Mouse (Mus musculus): ENCODE data around the gene Dppa1. TPM values are rescaled to one million over a fixed set of nuclear protein-coding genes. Genes with fewer than 3 reads are reported as not detected.
A peak's percentile ranks its signal among the peaks of the same experiment; 100 is the strongest.

Dppa1 gene
- polyA plus RNA-seq, 1 experiment from 2014 or later: not detected

DNA sequence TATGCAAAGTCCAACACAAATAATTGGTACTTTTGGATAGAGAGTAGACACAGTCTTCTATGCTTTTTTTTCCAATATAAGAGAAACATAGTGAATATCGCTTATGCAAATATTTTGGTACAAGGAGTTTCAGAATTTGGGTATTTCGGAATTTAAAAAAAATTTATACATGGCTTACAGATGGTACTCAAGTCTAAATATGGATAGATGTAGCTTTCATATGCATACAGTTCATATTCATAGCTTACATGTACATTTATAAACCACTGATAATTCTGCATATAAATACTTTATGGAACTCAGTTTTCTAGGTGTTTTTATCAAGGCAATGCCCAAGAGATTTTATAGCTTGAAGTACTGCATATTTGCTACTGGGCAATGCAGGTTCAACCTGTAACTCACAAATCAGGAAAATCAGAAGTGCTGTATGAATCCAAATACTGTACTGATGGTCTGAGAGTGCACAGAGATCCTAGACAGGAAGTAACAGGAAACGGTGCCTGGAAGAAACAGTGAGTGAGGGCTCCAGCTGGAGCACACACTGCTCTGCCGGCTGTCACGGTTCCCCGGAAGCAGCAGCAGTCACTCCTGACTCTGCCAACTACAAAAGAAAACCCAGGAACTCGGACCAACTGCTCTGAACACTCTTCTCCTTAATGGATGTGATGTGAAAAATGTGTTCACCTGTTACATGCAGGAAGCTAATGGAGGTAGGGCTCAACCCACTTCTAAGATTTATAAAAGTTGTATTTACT is 8.5 kb downstream of the Dppa1 start:
- POLR2A ChIA-PET: no interaction called here
- DNase-seq (ENCODE audit: low read depth, low spot score) (no peak), ATAC-seq (no peak)
- H3K27me3 ChIP-seq: no peaks in the 10 kb centered on the region
- no peak for TF ChIP-seq CTCF (IDR thresholded peaks at IDR 0.05)
- CTCF ChIA-PET: interaction anchor here (1.6 kb wide), 1 partner anchor 24 kb away, joined by 4 read pairs; no protein-coding TSS in a partner anchor
- in situ Hi-C loops (cut with MboI; ENCODE audit: low pct_unique_long_range_greater_than_20kb): no loop called here

DNA sequence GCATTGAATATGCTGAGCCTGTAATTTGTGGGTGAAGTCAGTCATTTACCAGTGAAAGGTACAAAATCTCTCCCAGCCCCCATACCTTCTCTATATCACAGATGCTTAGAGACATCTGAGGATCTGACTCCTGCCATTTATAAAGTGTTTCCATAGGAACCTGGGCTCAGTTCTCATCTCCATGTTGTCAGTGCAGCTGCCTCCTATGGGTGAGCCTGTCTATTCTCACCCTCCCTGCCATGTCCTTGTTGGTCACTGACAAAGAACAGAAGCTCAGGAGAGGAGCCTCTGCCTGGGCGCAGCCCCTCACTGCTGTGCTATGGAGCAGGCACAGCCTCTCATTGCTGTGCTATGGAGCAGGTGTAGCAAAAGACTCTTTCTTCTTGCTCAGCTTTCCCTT is 9.1 kb downstream of the Dppa1 start:
- ATAC-seq (no peak), DNase-seq (ENCODE audit: low read depth, low spot score) (no peak)
- POLR2A ChIA-PET: no interaction called here
- no peak for TF ChIP-seq CTCF (IDR thresholded peaks at IDR 0.05)
- CTCF ChIA-PET: interaction anchor here (1.1 to 1.6 kb wide), 2 partner anchors 14 to 24 kb away, joined by 3 to 4 read pairs; no protein-coding TSS in a partner anchor
- in situ Hi-C loops (cut with MboI; ENCODE audit: low pct_unique_long_range_greater_than_20kb): no loop called here
- no peaks in the 10 kb centered on the region for H3K27me3 ChIP-seq

DNA sequence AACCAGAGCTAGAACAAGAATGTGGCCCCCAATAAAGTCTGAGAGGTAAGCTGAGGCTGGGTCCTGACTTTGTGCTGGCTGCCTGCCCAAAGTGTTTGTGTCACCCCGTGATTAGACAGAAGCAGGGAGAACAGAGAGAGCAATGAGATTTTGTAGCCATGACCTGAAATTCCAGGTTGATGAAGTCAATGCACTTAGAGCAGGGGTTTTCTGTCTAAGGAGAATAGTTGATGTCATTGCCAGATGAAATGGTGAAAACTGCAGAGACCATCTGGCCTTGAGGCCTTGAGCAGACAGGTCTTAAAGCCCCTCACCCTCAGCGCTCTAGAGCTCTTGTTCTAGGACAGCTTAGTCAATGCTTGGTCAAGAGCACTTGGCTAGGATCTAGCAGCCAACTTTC is 36.6 kb downstream of the Dppa1 start:
- in situ Hi-C loops (cut with MboI; ENCODE audit: low pct_unique_long_range_greater_than_20kb): no loop called here
- TF ChIP-seq CTCF (IDR thresholded peaks at IDR 0.05): no peak
- CTCF ChIA-PET: no interaction called here
- POLR2A ChIA-PET: no interaction called here
- DNase-seq (ENCODE audit: low read depth, low spot score) (no peak), ATAC-seq (no peak)
- no peaks in the 10 kb centered on the region for H3K27me3 ChIP-seq

DNA sequence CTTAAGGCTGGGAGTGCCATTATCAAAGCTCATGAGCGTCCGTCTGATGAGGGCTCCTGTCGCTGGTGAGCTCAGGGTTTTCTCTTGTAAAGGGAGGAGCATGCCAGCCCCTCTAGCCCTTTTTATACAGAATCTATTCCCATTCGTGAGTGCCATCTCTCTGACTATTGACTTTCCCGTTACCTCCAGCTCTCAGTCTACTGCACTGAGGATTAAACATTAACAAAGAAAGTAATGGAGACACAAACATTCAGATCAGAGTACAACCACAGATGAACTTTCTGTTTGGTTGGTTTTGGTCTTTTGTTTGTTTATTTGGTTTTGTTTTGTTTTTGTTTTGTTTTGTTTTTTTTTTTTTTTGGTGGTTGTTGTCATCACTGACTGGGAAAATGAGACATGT is 46.3 kb downstream of the Dppa1 start:
- DNase-seq (ENCODE audit: low read depth, low spot score) (no peak), ATAC-seq (no peak)
- POLR2A ChIA-PET: no interaction called here
- no peaks in the 10 kb centered on the region for H3K27me3 ChIP-seq
- TF ChIP-seq CTCF (IDR thresholded peaks at IDR 0.05): no peak
- CTCF ChIA-PET: interaction anchor here (0.8 kb wide), 1 partner anchor 19 kb away, joined by 3 read pairs; no protein-coding TSS in a partner anchor
- in situ Hi-C loops (cut with MboI; ENCODE audit: low pct_unique_long_range_greater_than_20kb): no loop called here

DNA sequence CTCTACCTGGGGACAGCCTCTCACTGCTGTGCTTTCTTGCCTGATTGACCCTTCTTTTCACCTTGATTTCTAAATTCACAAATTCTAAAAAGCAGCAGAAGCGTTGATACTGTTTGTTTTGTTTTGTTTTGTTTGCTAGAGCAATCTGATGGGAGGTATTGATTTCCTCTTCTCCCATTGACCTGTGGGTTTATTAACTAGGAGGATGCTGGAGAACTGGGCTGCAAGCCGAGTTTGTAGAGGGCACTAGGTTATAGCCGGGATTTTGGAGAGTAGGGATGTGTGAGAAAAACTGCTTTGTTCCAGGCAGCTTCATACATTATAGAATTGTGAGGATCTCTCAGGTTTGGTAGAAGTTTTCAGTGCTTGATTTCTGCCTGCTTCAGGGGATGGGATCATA is 48.6 kb downstream of the Dppa1 start:
- H3K27me3 ChIP-seq: no peaks in the 10 kb centered on the region
- ChIA-PET POLR2A (no interaction called here), CTCF (no interaction called here)
- TF ChIP-seq CTCF (IDR thresholded peaks at IDR 0.05): no peak
- ATAC-seq: no peak
- in situ Hi-C loops (cut with MboI; ENCODE audit: low pct_unique_long_range_greater_than_20kb): no loop called here
- no peak for DNase-seq (ENCODE audit: low read depth, low spot score)

DNA sequence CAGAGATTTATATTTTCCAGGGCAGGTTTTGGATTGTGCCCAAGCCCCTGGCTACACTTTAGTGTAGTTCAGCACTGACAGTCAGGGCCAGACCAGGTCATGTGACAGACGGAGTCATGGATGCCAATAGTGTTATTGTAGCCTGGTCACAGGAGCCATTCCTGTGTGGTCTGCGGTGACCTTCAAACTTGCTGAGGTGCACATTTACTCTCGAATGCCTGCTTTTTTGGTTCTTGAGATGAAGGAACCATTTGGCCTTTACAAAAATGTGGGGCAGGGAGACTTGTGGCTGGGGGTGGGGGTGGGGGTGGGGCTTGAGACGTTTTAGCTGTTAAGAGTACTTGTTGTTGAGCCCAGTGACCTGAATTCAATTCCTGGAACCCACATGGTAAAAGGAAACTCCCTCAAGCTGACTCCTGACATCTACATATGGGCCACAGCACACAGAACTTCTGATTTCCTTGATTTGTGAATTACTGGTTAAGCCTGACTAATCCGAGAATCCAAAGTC is 50.2 kb downstream of the Dppa1 start:
- CTCF ChIA-PET: interaction anchor here (1.0 kb wide), 1 partner anchor 8 kb away, joined by 3 read pairs; the partner anchor contains the start of gene BC053393
- no peak for TF ChIP-seq CTCF (IDR thresholded peaks at IDR 0.05)
- POLR2A ChIA-PET: no interaction called here
- ATAC-seq: peak; percentile 82
- no peak for DNase-seq (ENCODE audit: low read depth, low spot score)
- in situ Hi-C loops (cut with MboI; ENCODE audit: low pct_unique_long_range_greater_than_20kb): no loop called here
- no peaks in the 10 kb centered on the region for H3K27me3 ChIP-seq

DNA sequence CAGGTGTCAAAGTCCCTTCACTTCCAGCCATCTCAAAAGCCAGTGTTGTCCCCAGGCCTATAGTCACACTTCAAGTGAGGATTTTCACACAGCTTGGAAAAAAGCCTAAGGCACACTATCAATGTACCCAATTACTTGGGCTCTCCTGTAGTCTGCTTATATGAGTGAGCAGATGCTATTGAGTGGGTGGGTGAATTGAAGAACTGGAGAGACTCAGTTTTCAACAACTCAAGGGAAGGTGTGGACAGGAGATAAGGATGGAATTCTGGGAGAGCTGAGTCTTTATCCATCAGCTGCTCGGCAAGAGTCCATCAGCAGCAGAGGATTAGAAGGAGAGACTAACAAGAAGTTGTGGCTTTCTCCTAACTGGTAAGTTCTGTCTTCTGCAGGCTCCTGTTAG is 57.7 kb downstream of the Dppa1 start, which contains the start of gene BC053393:
BC053393 (plus strand) TSS at position 210 of the 400 bp plus-strand sequence.
- ATAC-seq (no peak), DNase-seq (ENCODE audit: low read depth, low spot score) (no peak)
- ChIA-PET CTCF (interaction anchor here (0.9 to 1.0 kb wide), 2 partner anchors 8 to 14 kb away, joined by 3 read pairs; no protein-coding TSS in a partner anchor), POLR2A (no interaction called here)
- no peak for TF ChIP-seq CTCF (IDR thresholded peaks at IDR 0.05)
- H3K27me3 ChIP-seq: no peaks in the 10 kb centered on the region
- in situ Hi-C loops (cut with MboI; ENCODE audit: low pct_unique_long_range_greater_than_20kb): no loop called here

DNA sequence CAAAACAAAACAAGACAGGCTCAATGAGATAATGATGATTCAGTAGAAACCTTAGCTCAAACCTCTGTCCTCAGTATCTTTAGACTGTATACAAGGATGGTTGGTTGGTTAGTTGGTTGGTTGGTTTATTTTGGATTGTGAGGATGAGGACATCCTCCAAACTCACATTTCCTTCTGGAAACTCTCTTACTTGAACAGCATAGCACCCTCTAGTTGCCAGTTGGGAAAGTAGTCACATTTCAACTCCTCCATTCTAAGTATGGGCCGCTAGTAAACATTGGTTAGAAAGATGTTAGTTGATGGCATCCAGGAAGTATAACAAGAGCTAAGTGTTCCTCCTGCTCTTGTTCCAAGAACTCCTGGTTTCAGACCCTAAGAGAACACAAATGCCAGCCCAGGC is 60.0 kb downstream of the Dppa1 start:
- no peaks in the 10 kb centered on the region for H3K27me3 ChIP-seq
- in situ Hi-C loops (cut with MboI; ENCODE audit: low pct_unique_long_range_greater_than_20kb): no loop called here
- CTCF ChIA-PET: interaction anchor here (1.1 kb wide), 1 partner anchor 46 kb away, joined by 3 read pairs; the partner anchor contains the start of gene Gm12169
- ATAC-seq (no peak), DNase-seq (ENCODE audit: low read depth, low spot score) (no peak)
- TF ChIP-seq CTCF (IDR thresholded peaks at IDR 0.05): no peak
- POLR2A ChIA-PET: no interaction called here

DNA sequence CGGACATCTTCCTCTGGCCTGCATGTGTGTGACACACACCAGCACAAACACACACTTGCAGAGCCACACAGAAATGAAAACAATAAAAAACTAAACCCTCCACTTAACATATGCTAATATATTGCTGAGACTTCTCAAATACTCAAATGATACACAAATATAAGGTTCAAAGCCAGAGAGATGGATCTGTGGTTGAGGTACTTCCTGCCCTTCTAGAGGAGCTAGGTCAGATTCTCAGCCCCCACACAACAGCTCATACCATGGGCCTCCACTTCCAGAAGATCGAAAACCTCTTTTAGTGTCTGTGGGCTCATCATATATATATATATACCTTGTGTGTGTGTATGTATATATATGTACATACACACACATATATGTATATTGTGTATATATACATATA is 63.1 kb downstream of the Dppa1 start:
- CTCF ChIA-PET: interaction anchor here (0.7 kb wide), 1 partner anchor 241 kb away, joined by 3 read pairs; no protein-coding TSS in a partner anchor
- DNase-seq (ENCODE audit: low read depth, low spot score) (no peak), ATAC-seq (no peak)
- no peaks in the 10 kb centered on the region for H3K27me3 ChIP-seq
- TF ChIP-seq CTCF (IDR thresholded peaks at IDR 0.05): no peak
- in situ Hi-C loops (cut with MboI; ENCODE audit: low pct_unique_long_range_greater_than_20kb): no loop called here
- POLR2A ChIA-PET: no interaction called here

DNA sequence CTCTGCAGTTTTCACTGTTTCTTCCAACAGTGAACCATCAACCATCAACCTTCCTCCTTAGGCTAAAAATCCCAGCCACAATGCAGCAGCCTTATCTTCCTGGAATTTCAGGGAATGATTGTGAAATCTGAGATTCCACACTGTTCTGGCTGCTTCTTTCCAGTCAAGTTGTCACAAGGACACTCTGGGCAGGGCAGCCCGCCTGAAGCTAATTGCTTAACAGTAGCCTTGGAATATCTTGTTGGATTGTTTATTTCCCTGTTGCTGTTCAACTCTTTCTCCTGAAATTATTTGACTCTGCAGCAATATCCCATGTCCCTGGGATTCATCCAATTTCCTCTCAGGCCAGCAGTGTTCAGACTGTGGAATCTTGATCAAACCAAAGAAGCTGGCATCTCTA is 64.4 kb downstream of the Dppa1 start:
- H3K27me3 ChIP-seq: no peaks in the 10 kb centered on the region
- ATAC-seq (no peak), DNase-seq (ENCODE audit: low read depth, low spot score) (no peak)
- no peak for TF ChIP-seq CTCF (IDR thresholded peaks at IDR 0.05)
- ChIA-PET POLR2A (no interaction called here), CTCF (interaction anchor here (1.2 kb wide), 1 partner anchor 12 kb away, joined by 3 read pairs; no protein-coding TSS in a partner anchor)
- in situ Hi-C loops (cut with MboI; ENCODE audit: low pct_unique_long_range_greater_than_20kb): no loop called here

DNA sequence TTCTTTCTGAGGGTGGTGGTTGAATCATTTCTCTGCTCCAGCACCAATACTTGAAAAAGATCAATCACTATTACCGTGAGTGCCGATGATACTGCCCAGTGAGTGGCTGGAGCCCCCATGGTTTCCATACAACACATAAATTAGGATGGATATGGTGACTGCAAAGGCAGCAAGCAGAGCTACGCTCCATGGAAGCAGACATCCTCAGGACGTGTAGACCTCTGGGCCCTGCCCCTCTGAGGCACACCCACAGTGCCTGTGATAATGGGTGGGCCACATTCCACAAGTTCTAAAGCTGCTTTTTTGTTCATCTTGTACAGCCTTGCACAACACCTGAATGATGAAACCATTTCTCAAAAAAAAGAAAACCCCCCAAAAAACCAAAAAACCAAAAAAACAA is 68.0 kb downstream of the Dppa1 start:
- ATAC-seq (no peak), DNase-seq (ENCODE audit: low read depth, low spot score) (no peak)
- in situ Hi-C loops (cut with MboI; ENCODE audit: low pct_unique_long_range_greater_than_20kb): no loop called here
- POLR2A ChIA-PET: no interaction called here
- CTCF ChIA-PET: no interaction called here
- no peak for TF ChIP-seq CTCF (IDR thresholded peaks at IDR 0.05)
- H3K27me3 ChIP-seq: no peaks in the 10 kb centered on the region

Other genes starting within 250 kb of the Dppa1 start
- 0.03 TPM for gene Itk, start 239.7 kb downstream of the Dppa1 start, polyA plus RNA-seq (2021)
- not detected for gene Fam71b, start 232.7 kb downstream of the Dppa1 start, polyA plus RNA-seq (2021)
- gene Med7, start 192.3 kb downstream of the Dppa1 start, polyA plus RNA-seq (2021): 51.4 TPM
- gene Havcr2, start 174.3 kb downstream of the Dppa1 start, polyA plus RNA-seq (2021): not detected
- not detected for gene Gm12169, start 105.0 kb downstream of the Dppa1 start, polyA plus RNA-seq (2021)
- not detected for gene BC053393, start 57.7 kb downstream of the Dppa1 start, polyA plus RNA-seq (2021)
- 9.1 TPM for gene Timd2, start 77.8 kb upstream of the Dppa1 start, polyA plus RNA-seq (2021)
- gene Havcr1, start 105.8 kb upstream of the Dppa1 start, polyA plus RNA-seq (2021): 810 TPM
- not detected for gene Timd4, start 181.5 kb upstream of the Dppa1 start, polyA plus RNA-seq (2021)